Mouse (Mus musculus) ES-Bruce4 (cell line): Measurements from ENCODE around the gene Rabggta.

Source experiments
- CTCF ChIP-seq: IDR thresholded peaks from one replicate; pipeline ENCODE4 v1.8.1; 2011; ENCODE audit warnings: low read depth, low read length
- EP300 ChIP-seq: IDR thresholded peaks from 2 replicates; pipeline ENCODE4 v1.6.1; 2011; ENCODE audit warnings: low read depth, low read length; ENCODE audit not compliant: insufficient read depth
- POLR2A ChIP-seq: IDR thresholded peaks from one replicate; pipeline ENCODE4 v1.8.1; 2011; ENCODE audit warnings: low read length; ENCODE audit not compliant: insufficient read depth

GRCm38 (mm10) chr14:55697226-55697625 is 24.8 kb downstream of the Rabggta start:
- TF ChIP-seq POLR2A: no peak
- no peak for TF ChIP-seq EP300
- TF ChIP-seq CTCF: no peak
